Mouse (Mus musculus) embryo, embryonic 10 days (tissue): ENCODE measurements at regions not wholly inside any gene's neighbourhood (a gene's known extent, or its start where the extent isn't known, plus 50 kb on each side); places are given as distances from the start of the nearest gene placed in this dataset.
A peak's percentile ranks its signal among the peaks of the same experiment; 100 is the strongest.
"Not testable (repeated sequence)": the region's sequence is repeated elsewhere in the genome, so short reads cannot be mapped to it uniquely, and the experiment has no call there.

ENCODE experiments used
- DNase-seq: peaks from one replicate; pipeline ENCODE4 v3.0.0-alpha.2; 2015; ENCODE audit warnings: low spot score

DNA sequence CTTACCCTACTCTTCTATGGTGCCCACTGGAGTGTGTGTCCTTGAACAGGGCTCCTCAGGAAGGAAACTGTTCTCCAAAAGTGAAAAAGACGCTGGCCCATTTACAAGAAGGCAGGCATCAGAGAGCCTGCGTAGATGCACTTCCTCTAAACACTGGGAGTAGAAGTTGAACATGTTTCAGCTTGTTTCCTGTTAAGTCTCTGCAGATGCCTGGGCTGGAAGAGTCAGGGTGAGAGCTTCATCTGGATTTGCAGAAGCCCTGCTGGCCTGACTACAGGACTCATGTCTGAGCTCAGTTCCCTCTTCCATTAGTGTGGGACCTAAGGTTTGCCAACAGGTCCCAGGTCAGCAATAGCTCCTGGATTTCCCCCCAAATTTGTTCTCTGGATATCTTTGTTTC lies 54.7 kb upstream of the Nlrp1b start:
- no peak for DNase-seq

GRCm38 (mm10) chr11:71288243-71288642 lies 57.7 kb upstream of the Nlrp1b start:
- not testable (repeated sequence) for DNase-seq

GRCm38 (mm10) chr11:71289490-71289889 lies 59.0 kb upstream of the Nlrp1b start:
- DNase-seq: no peak

GRCm38 (mm10) chr11:71299479-71299878 lies 68.9 kb upstream of the Nlrp1b start:
- no peak for DNase-seq

DNA sequence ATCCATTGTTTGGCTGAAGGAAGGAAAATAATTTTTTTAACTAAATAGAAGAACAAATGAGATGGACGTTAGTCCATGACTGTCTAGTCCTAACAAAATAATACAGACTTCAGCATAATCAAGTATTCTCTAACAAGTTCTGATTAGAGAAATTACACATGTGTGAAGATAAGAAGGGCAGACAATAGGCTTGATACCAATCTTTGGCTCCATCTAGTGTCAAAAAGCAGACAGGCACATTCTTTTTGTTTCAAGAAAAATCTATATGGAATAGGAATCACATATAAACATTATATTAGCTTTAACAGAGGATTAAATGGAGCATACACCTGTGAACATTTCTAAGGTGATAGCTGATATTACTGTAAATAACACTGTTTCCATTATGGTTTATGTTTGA lies 92.9 kb upstream of the Nlrp1b start:
- DNase-seq: peak; percentile 19

DNA sequence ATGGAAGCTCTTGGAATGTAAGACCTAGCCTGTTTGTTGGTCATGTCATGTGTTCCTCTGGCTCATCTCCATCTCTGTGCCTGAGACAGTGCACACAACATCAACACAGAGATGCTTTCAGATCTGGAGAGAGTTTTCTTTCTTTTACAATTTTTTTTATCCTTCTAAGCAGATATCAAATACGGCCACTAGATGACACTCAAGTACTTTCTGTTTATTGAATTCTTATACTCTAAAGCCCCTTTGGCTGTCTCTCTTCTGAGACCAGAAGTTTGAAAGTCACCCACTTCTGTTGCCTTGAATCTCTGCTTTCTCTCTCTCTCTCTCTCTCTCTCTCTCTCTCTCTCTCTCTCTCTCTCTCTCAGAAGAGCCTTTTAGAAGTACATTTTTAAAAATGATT lies 106.9 kb upstream of the Nlrp1b start:
- DNase-seq: peak; percentile 37

GRCm38 (mm10) chr11:71346024-71346423 lies 115.5 kb upstream of the Nlrp1b start:
- no peak for DNase-seq

DNA sequence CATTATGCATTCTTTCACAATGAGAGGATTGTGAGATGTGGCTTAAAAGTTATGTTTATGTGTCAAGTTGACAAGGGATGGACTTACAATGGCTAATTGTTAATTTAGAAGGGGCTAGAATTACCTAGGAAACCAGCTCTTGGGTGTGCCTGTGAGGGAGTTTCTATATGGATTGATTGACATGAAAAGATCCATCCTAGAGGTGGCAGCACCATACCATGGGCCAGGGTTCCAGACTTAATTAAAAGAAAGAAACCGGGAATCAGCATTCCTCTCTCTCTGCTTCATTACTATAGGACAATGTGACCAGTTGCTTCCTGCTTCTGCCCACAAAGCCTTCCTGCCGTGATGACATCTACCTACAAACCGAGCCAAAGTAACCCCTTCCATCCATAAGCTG lies 126.6 kb upstream of the Nlrp1b start:
- no peak for DNase-seq

- no peak for DNase-seq
These were observed 130.3 kb upstream of the Nlrp1b start for GRCm38 (mm10) chr11:71360856-71361255.

DNA sequence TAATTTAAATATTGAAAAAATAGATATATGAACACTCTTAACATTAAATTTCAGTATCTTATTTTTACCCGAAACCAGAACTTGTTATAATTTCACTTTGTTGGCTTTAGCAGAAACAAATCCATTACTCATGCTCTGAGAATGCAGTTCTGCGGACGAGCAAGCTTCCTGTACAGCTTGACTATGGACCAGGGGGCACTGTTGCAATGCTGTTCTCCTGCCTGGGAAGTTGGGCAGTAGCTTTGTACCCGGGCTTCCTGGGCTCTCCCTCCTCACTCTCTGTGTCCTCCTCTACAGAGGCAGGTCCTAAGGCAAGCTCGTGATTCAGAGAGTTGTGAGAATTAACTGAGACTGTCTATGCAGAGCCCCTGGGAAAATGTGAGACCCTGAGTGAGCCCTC lies 141.3 kb upstream of the Nlrp1b start:
- no peak for DNase-seq

- no peak for DNase-seq
These were observed 144.6 kb upstream of the Nlrp1b start for GRCm38 (mm10) chr11:71375132-71375531.

DNA sequence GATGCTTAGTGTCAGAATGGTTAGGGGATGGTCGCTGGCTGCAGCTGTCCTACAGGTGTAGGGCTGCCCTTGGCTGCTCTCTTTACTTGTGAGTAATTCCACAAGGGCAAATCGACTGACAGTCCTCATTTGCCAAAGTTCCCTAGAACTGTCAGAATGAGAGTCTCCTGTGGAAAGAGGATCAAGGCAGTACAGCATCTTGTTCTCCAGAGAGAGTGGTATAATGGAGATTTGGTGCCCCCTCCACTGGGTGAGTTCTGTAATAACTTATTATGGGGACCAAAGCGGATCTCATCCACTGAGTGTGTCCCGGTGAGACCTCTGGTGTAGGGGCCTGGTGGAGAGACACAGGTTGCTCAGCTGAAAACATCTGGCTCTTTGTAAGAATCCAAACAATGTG lies 157.9 kb upstream of the Nlrp1b start:
- no peak for DNase-seq

DNA sequence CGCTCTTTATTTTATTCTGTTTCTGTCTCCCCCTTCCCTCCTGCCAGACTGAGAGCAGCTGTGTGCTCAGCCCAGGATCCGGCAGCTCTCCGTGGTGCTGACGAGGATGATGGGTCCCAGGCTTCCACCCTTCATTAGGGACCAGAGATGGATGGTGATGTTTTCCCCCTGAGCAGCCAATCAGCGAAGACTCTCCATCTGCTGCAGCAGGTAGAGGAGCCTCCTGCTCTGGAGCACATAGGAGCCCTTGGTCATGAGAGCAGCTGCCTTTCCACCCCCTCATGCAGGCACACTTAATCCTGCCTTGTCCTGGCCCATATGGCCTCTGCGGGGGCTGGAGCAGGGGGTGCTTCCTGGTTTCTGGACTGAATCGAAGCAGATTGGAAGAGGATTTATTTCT lies 159.1 kb upstream of the Nlrp1b start:
- peak; percentile 81 for DNase-seq

- no peak for DNase-seq
These were observed 159.6 kb upstream of the Nlrp1b start for GRCm38 (mm10) chr11:71390151-71390550.

DNA sequence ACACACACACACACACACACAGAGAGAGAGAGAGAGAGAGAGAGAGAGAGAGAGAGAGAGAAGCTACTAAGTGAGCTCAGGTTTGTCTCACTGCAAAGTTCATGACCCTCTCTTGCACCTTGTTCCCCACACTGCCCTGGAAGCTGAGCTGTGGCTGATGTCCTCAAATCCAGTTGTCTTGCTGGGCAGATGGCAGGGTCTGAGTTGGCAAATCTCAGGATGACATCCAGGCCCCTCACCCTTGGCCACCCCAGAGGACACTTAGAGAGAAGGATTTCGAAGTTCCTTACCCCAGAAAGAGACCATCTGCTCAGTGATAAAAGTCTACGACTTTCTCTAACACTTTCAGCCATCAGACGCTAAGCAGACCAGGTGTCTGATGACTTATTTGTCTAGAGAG lies 160.1 kb upstream of the Nlrp1b start:
- DNase-seq: no peak

DNA sequence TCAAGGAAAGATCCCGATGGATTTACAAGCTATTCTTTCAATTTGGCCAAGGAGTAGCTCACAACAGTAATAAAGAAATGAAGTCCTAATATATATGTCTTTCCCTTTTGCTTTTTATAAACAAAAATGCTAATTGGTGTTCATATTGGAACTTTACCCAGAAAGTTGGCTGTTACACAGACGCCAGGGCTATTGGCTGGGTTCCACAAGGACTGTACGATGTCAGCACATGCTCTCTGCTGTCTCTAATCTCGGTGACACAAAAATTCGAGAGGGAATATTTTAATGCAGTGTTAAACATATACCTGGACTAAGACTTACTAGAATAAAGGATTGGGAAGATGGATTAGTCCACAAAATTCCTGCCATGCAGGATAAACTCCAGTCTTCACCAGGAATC lies 162.9 kb upstream of the Nlrp1b start:
- DNase-seq: no peak

GRCm38 (mm10) chr11:71395023-71395422 lies 164.5 kb upstream of the Nlrp1b start:
- no peak for DNase-seq

DNA sequence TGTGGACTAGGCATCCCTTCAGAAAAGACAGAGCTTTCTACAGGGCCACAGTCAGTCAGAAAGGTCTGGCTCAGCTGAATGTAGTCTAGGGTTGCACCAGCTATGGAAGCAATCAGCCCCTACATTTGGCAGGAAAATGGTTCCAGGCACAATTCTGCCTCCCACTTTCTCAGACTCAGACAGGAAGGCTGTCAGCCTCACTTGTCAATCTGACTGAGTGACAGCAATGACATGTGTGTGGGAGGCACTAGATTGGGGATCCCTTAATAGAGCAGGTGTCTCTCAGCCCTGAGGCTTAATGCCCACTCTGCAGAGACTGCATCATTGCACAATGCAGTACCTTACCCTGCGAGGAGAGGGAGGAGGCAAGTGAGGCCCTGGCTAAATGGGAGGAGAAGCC lies 165.1 kb upstream of the Nlrp1b start:
- no peak for DNase-seq

GRCm38 (mm10) chr11:71400351-71400750 lies 169.8 kb upstream of the Nlrp1b start:
- DNase-seq: no peak

GRCm38 (mm10) chr11:71401411-71402276 lies 171.1 kb upstream of the Nlrp1b start:
- no peak for DNase-seq

GRCm38 (mm10) chr11:71404361-71404760 lies 173.8 kb upstream of the Nlrp1b start:
- no peak for DNase-seq

DNA sequence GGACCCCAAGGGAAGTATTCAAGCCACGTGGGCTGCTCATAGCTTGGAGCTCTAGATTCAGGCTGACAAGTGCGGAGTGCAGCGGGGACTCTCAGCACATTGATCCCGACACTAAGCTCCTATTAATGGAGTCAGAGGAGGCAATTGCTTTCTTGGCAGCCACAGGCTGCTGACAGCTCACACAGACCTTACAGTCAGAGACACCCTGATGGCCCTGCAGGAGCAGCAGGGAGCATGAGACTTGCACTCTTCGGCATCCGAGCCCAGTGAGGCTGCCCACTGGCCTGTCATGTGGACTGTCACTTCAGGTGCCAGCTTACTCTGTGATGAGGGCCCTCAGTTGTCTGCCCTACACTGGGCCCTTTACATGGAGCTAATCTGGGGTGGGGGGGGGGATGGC lies 176.5 kb upstream of the Nlrp1b start:
- no peak for DNase-seq

DNA sequence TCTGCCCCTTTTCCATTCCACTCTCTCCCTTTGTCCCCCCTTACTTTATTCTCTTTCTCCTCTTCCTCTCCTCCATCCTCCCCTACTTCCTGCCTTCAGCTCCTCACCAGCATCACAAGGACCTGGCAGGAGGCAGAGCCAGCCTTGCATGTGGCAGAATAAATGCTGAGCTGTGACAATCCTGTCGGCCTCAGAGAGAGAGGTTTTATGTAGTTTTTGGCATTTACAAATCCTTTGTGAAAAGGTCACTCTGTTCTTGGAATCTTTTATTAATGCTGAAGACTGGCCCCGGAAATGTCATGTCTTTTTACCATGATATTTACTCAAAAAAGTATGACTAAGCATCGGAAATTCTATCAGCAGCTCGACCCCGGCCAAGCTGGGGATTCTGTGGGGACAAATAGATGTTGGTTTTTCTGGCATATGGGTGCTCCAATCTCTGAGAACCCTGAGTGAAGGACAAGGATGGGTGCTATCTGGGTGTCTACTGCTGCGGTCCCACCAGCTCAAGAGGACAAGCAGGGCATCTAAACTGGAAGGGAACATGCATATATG lies 178.8 kb upstream of the Nlrp1b start:
- DNase-seq: no peak

DNA sequence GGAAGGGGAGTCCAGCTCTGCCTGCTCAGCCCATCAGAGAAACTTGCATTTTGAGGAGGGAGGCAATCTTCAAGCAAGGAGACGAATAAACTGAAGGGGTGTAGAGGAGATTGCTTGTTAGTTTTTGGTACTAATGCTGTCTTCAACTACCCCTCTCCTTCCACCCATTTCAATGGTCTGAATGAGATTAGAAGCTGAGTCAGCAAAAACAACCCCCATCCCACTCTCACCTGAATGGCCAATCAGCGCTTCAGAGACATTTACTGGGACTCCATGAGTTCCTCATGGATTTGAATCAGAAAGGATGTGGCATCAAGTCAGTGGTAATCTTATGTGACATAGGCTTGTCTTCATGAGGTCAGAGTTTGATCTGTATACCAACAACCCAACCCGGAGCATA lies 180.0 kb upstream of the Nlrp1b start:
- DNase-seq: no peak
